Mouse (Mus musculus) G1E (cell line): ENCODE data around the gene Il4.

Experiments
- CTCF ChIP-seq: IDR thresholded peaks from 2 replicates; pipeline ENCODE4 v1.5.1; 2012; ENCODE audit warnings: low read depth, low read length, inconsistent platforms, mixed read lengths
- GATA1 ChIP-seq: IDR thresholded peaks from 2 replicates; pipeline ENCODE4 v1.6.1; 2012; ENCODE audit warnings: borderline replicate concordance, low read length, inconsistent platforms, mixed read lengths
- GATA2 ChIP-seq: IDR thresholded peaks from 2 replicates; pipeline ENCODE4 v1.6.1; 2012; ENCODE audit warnings: low read depth, low read length, inconsistent platforms, borderline replicate concordance
- POLR2AphosphoS5 ChIP-seq: IDR thresholded peaks from 2 replicates; pipeline ENCODE4 v1.6.1; 2012; ENCODE audit warnings: low read depth, low read length, inconsistent platforms; ENCODE audit not compliant: insufficient replicate concordance
- TAL1 ChIP-seq: conservative IDR thresholded peaks from 2 replicates; pipeline ENCODE4 v1.6.1; 2012; ENCODE audit warnings: low read depth, low read length, inconsistent platforms, mixed read lengths

- TF ChIP-seq CTCF (no peak), GATA1 (no peak), TAL1 (peak; percentile 44), POLR2AphosphoS5 (no peak), GATA2 (no peak)
Observed at GRCm38 (mm10) chr11:53619428-53619827, 959 bp upstream of the Il4 start.
